In genomic region chr1:68142562-68143350, GRCm38 (mm10) we compare ENCODE assay signal across 18 mouse cellular contexts.
A peak's percentile ranks its signal among the peaks of the same experiment; 100 is the strongest.
DNase-seq lines count a peak whose midpoint lies in the region; ATAC-seq lines count a peak whose summit lies in the region.
"Had no signal": no experiment of that assay in that cellular context is flagged by ENCODE, and none has a peak within 500 bp of the region (broad histone marks: within the 10 kb centered on the region; RNA-seq: fewer than 3 reads in every experiment).

No protein-coding gene starts in this region.

- 62% methylated on average over 7 of the region's 7 CpGs for WGBS in kidney, embryonic 16.5 days
- 71% methylated on average over 7 of the region's 7 CpGs for WGBS in embryonic facial prominence, embryonic 14.5 days
- WGBS in hindbrain, embryonic 13.5 days: 49% methylated on average over 7 of the region's 7 CpGs

- H3K4me3 ChIP-seq in kidney, embryonic 16.5 days (ENCODE audit: low read length): no peak overlapping the region
- H3K4me3 ChIP-seq in embryonic facial prominence, embryonic 14.5 days (ENCODE audit: low read depth, low read length): no peak overlapping the region
- no peak overlapping the region for H3K4me3 ChIP-seq in hindbrain, embryonic 13.5 days
- H3K4me3 ChIP-seq: layer of hippocampus, adult 2 months; myocyte had no signal

- H3K9me3 ChIP-seq in kidney, embryonic 16.5 days (ENCODE audit: low read length): no peaks in the 10 kb centered on the region
- no peaks in the 10 kb centered on the region for H3K9me3 ChIP-seq in embryonic facial prominence, embryonic 14.5 days (ENCODE audit: control insufficient read depth, low read length)
- no peaks in the 10 kb centered on the region for H3K9me3 ChIP-seq in hindbrain, embryonic 13.5 days
- H3K9me3 ChIP-seq: G1E had no signal

- no peak overlapping the region for H3K9ac ChIP-seq in kidney, embryonic 16.5 days (replicated peaks; ENCODE audit: low read length)
- no peak overlapping the region for H3K9ac ChIP-seq in embryonic facial prominence, embryonic 14.5 days (ENCODE audit: low read depth, low read length)
- no peak overlapping the region for H3K9ac ChIP-seq in hindbrain, embryonic 13.5 days
- H3K9ac ChIP-seq: lung, embryonic 14.5 days had no signal

- no peaks in the 10 kb centered on the region for H3K27me3 ChIP-seq in kidney, embryonic 16.5 days (ENCODE audit: insufficient read depth, low read length)
- H3K27me3 ChIP-seq in embryonic facial prominence, embryonic 14.5 days (replicated peaks; ENCODE audit: control insufficient read depth, insufficient read depth, low read length): no peaks in the 10 kb centered on the region
- H3K27me3 ChIP-seq in hindbrain, embryonic 13.5 days: no peaks in the 10 kb centered on the region

- no peak overlapping the region for H3K27ac ChIP-seq in kidney, embryonic 16.5 days (ENCODE audit: low read length)
- H3K27ac ChIP-seq in embryonic facial prominence, embryonic 14.5 days (replicated peaks; ENCODE audit: low read depth, low read length): no peak overlapping the region
- peak overlapping the region; percentile 1; the same call in 1 of the 2 replicates for H3K27ac ChIP-seq in hindbrain, embryonic 13.5 days
- H3K27ac ChIP-seq: layer of hippocampus, adult 2 months; stomach, postnatal 0 days had no signal

- no peaks in the 10 kb centered on the region for H3K36me3 ChIP-seq in kidney, embryonic 16.5 days (ENCODE audit: insufficient read depth, low read length)
- no peaks in the 10 kb centered on the region for H3K36me3 ChIP-seq in embryonic facial prominence, embryonic 14.5 days (ENCODE audit: control insufficient read depth, insufficient read depth, low read length)
- H3K36me3 ChIP-seq in hindbrain, embryonic 13.5 days: no peaks in the 10 kb centered on the region
- H3K36me3 ChIP-seq: G1E had no signal

- no peak overlapping the region for H3K4me2 ChIP-seq in kidney, embryonic 16.5 days (replicated peaks; ENCODE audit: low read depth, low read length)
- H3K4me2 ChIP-seq in embryonic facial prominence, embryonic 14.5 days (ENCODE audit: low read depth, low read length): no peak overlapping the region
- no peak overlapping the region for H3K4me2 ChIP-seq in hindbrain, embryonic 13.5 days
- H3K4me2 ChIP-seq: lung, embryonic 14.5 days had no signal

- no peaks in the 10 kb centered on the region for H3K4me1 ChIP-seq in kidney, embryonic 16.5 days (ENCODE audit: insufficient read depth, low read length)
- no peaks in the 10 kb centered on the region for H3K4me1 ChIP-seq in embryonic facial prominence, embryonic 14.5 days (ENCODE audit: control insufficient read depth, insufficient read depth, low read length)
- peaks cover 7% of the 10 kb centered on the region for H3K4me1 ChIP-seq in hindbrain, embryonic 13.5 days (replicated peaks)

- peak; percentile 57; the same call in 1 of the 2 replicates for ATAC-seq in kidney, embryonic 16.5 days (ENCODE audit: low FRiP score, low TSS enrichment)
- peak; percentile 67; the same call in 1 of the 2 replicates for ATAC-seq in embryonic facial prominence, embryonic 14.5 days (ENCODE audit: low read depth)
- ATAC-seq in hindbrain, embryonic 13.5 days (ENCODE audit: low FRiP score): peak; percentile 73; the same call in 1 of the 2 replicates

- no peak for DNase-seq in kidney, postnatal 14 days
- peak; percentile 28 for DNase-seq in embryonic facial prominence, embryonic 14.5 days (ENCODE audit: low spot score)
- DNase-seq in retina, embryonic 14.5 days (ENCODE audit: low spot score): peak; percentile 84
- DNase-seq in adrenal gland, adult 8-10 months: no peak
- DNase-seq in urinary bladder, postnatal 10 days (ENCODE audit: low spot score): no peak
- DNase-seq: cerebellum, adult 11 months; heart, postnatal 36 days; kidney, adult 18-20 months; liver; lung, embryonic 14.5 days; right cerebral cortex, adult 18-20 months; thymus, postnatal 4 days had no signal

Comparison
In these comparisons a context has a peak if more than half of its experiments do, and no peak if none do; other contexts are left out.
1. DNase-seq: peak in embryonic facial prominence, embryonic 14.5 days (single experiment) and retina, embryonic 14.5 days (single experiment); none in kidney, postnatal 14 days (single experiment), adrenal gland, adult 8-10 months (single experiment) and urinary bladder, postnatal 10 days (single experiment).
2. Peak in every context shown above with its lines, with median percentiles within 50 percentile points of each other: ATAC-seq.